Mouse (Mus musculus): ENCODE measurements around the gene Plekhm2.

GRCm38 (mm10) chr4:141663122-141663931 is 1.4 kb downstream of the Plekhm2 start:
- TF ChIP-seq GATA1 (IDR thresholded peaks at IDR 0.05; ENCODE audit: borderline replicate concordance, low read length): no peak
- no peak for TF ChIP-seq FLI1 (IDR thresholded peaks at IDR 0.05; ENCODE audit: low read length)

Data from megakaryocyte, embryonic 14.5 days (primary cell).